16 mouse cellular contexts compared by ENCODE assay signal in genomic region chr7:118441535-118441934, GRCm38 (mm10). TPM values are rescaled to one million over a fixed set of nuclear protein-coding genes. Genes with fewer than 3 reads are reported as not detected.
DNase-seq lines count a peak whose midpoint lies in the region; ATAC-seq and TF ChIP-seq lines count a peak whose summit lies in the region.
"Had no signal": no experiment of that assay in that cellular context is flagged by ENCODE, and none has a peak within 500 bp of the region (broad histone marks: within the 10 kb centered on the region; RNA-seq: fewer than 3 reads in every experiment).

No protein-coding gene starts in this region.

- TF ChIP-seq POLR2A in kidney, adult 2 months (IDR thresholded peaks at IDR 0.05; ENCODE audit: low read depth, low read length): no peak

- no peak overlapping the region for H3K4me3 ChIP-seq in kidney, embryonic 14.5 days (ENCODE audit: low read length)
- H3K4me3 ChIP-seq in kidney, adult 2 months (ENCODE audit: insufficient read depth, low read depth, low read length): no peak overlapping the region

- no peak overlapping the region for H3K9ac ChIP-seq in kidney, embryonic 14.5 days (ENCODE audit: low read depth, low read length)

- no peak overlapping the region for H3K27ac ChIP-seq in kidney, embryonic 14.5 days (ENCODE audit: low read depth, low read length)
- H3K27ac ChIP-seq in kidney, adult 2 months (ENCODE audit: insufficient read depth, low read depth, low read length): no peak overlapping the region
- H3K27ac ChIP-seq: hindbrain, postnatal 0 days; stomach, postnatal 0 days had no signal

- no peaks in the 10 kb centered on the region for H3K9me3 ChIP-seq in kidney, embryonic 14.5 days (ENCODE audit: control insufficient read depth, low read length)

- H3K4me1 ChIP-seq in kidney, embryonic 14.5 days (ENCODE audit: control insufficient read depth, insufficient read depth, low read length): no peaks in the 10 kb centered on the region
- H3K4me1 ChIP-seq in kidney, adult 2 months (ENCODE audit: control insufficient read depth, insufficient read depth, low read length): no peaks in the 10 kb centered on the region

- no peak overlapping the region for H3K4me2 ChIP-seq in kidney, embryonic 14.5 days (replicated peaks; ENCODE audit: low read depth, low read length)

- TF ChIP-seq CTCF in kidney, adult 2 months (conservative IDR thresholded peaks at IDR 0.05; ENCODE audit: insufficient read depth, insufficient read length, low read depth, low read length): no peak

- 91% methylated on average over 6 of the region's 6 CpGs for WGBS in kidney, embryonic 14.5 days
- 87% methylated on average over 6 of the region's 6 CpGs for WGBS in kidney, adult 2 months

- peak; percentile 23 for DNase-seq in layer of hippocampus, adult 11-12 months (ENCODE audit: low spot score)
- no peak for DNase-seq in layer of hippocampus, adult 9-11 months
- peak; percentile 48 for DNase-seq in 3134 (ENCODE audit: extremely low read depth, insufficient read length, low spot score)
- DNase-seq in brain, adult 2 months (ENCODE audit: low read depth, low spot score): peak; percentile 68
- DNase-seq in heart, postnatal 14 days: peak; percentile 48 to 55
- DNase-seq in adrenal gland, adult 2 months: no peak
- DNase-seq in kidney, adult 2 months: no peak
- DNase-seq: adrenal gland, postnatal 25 days; cerebellum, adult 11-12 months; kidney, postnatal 4 days; liver had no signal

- intact Hi-C loops in heart, postnatal 14 days (cut with DNase I): no loop called here

- no peak for ATAC-seq in kidney, embryonic 14.5 days (ENCODE audit: low FRiP score, low TSS enrichment)
- ATAC-seq: forebrain, embryonic 14.5 days; hindbrain, postnatal 0 days had no signal

- H3K36me3 ChIP-seq in kidney, embryonic 14.5 days (ENCODE audit: control insufficient read depth, insufficient read depth, low read length): no peaks in the 10 kb centered on the region
- H3K36me3 ChIP-seq in kidney, adult 2 months (ENCODE audit: control insufficient read depth, insufficient read depth, low read length): no peaks in the 10 kb centered on the region

- peaks cover under 1% of the 10 kb centered on the region; the same call in 1 of the 2 replicates for H3K27me3 ChIP-seq in kidney, embryonic 14.5 days (ENCODE audit: control insufficient read depth, insufficient read depth, low read length)
- H3K27me3 ChIP-seq in kidney, adult 2 months (replicated peaks; ENCODE audit: control insufficient read depth, insufficient read depth, low read length): no peaks in the 10 kb centered on the region

RNA-seq across cellular contexts. Expression of gene Syt17, which starts 6.5 kb away (rescaled TPM):
- total RNA-seq in heart, postnatal 14 days (2021): 1 to 10 TPM; 2.1 to 2.9 TPM
- 10 to 100 TPM in 1 of 2 experiments, 1 to 10 TPM in 1; 6.0 to 11.4 TPM for total RNA-seq in adrenal gland, adult 2 months (2021)
- polyA plus RNA-seq in adrenal gland, adult 2 months (2012; rRNA removed): 3.9 and 6.2 TPM in 2 replicates
- polyA plus RNA-seq in kidney, embryonic 14.5 days (2014; fragmentation: Nextera tagmentation; extraction: Ambion mirVana): 6.2 and 11.4 TPM in 2 replicates
- polyA plus RNA-seq in kidney, adult 2 months (2012; rRNA removed): 10.6 and 11.9 TPM in 2 replicates
- total RNA-seq: CH12.LX had no signal

RNA-seq across cellular contexts. Expression of gene Itpripl2, which starts 50.2 kb away (rescaled TPM):
- 10 to 100 TPM; 36.5 to 37.6 TPM for total RNA-seq in heart, postnatal 14 days (2021)
- 10 to 100 TPM; 10.4 to 18.6 TPM for total RNA-seq in adrenal gland, adult 2 months (2021)
- 16.4 and 19.5 TPM in 2 replicates for polyA plus RNA-seq in adrenal gland, adult 2 months (2012; rRNA removed)
- 2.5 and 3.1 TPM in 2 replicates for polyA plus RNA-seq in kidney, embryonic 14.5 days (2014; fragmentation: Nextera tagmentation; extraction: Ambion mirVana)
- polyA plus RNA-seq in kidney, adult 2 months (2012; rRNA removed): 6.9 and 7.9 TPM in 2 replicates
- total RNA-seq: CH12.LX had no signal

Comparison
In these comparisons a context has a peak if more than half of its experiments do, and no peak if none do; other contexts are left out.
1. DNase-seq: peak in layer of hippocampus, adult 11-12 months (single experiment), 3134 (single experiment), brain, adult 2 months (single experiment) and heart, postnatal 14 days (2 of 2); none in layer of hippocampus, adult 9-11 months (single experiment), adrenal gland, adult 2 months (single experiment) and kidney, adult 2 months (single experiment).